Mouse (Mus musculus) MEL (cell line): Measurements from ENCODE around the gene Hps6. TPM values are rescaled to one million over a fixed set of nuclear protein-coding genes. Genes with fewer than 3 reads are reported as not detected.

Source experiments
- DNase-seq: peaks from one replicate; pipeline ENCODE4 v3.0.0; 2011; ENCODE audit warnings: low read depth, low spot score
- H3K27ac ChIP-seq: 2 replicates; pipeline ENCODE4 v1.5.1; 2012; ENCODE audit warnings: low read depth, mild to moderate bottlenecking, control low read depth, low read length, moderate library complexity; ENCODE audit not compliant: control insufficient read depth
- H3K27me3 ChIP-seq, 2 experiments: fragments of 150-350 bp in 1 of 2; sonication (generic) in 1 of 2; 2 replicates each; pipeline ENCODE4 v1.6.1; 2012; ENCODE audit warnings: low read length in 2 of 2, mild to moderate bottlenecking in 2 of 2, improper control_type of control experiment in 1 of 2, moderate library complexity in 1 of 2; ENCODE audit not compliant: insufficient read depth in 2 of 2, control insufficient read depth in 1 of 2
- H3K36me3 ChIP-seq, 2 experiments: 2 replicates each; pipeline ENCODE4 v1.6.1; 2012 to 2014; ENCODE audit warnings: low read length in 2 of 2, improper control_type of control experiment in 1 of 2, inconsistent platforms in 1 of 2, mild to moderate bottlenecking in 1 of 2; ENCODE audit not compliant: insufficient read depth in 2 of 2, control insufficient read depth in 1 of 2
- H3K4me1 ChIP-seq, 2 experiments: fragments of 150-350 bp in 1 of 2; sonication (generic) in 1 of 2; 2 replicates each; pipeline ENCODE4 v1.6.1; 2012; ENCODE audit warnings: low read length in 2 of 2, improper control_type of control experiment in 1 of 2, mild to moderate bottlenecking in 1 of 2; ENCODE audit not compliant: insufficient read depth in 2 of 2, control insufficient read depth in 1 of 2
- H3K4me3 ChIP-seq, 2 experiments: fragments of 150-350 bp in 1 of 2; sonication (generic) in 1 of 2; 2 replicates each; pipeline ENCODE4 v1.5.1; 2012; ENCODE audit warnings: low read depth in 2 of 2, low read length in 2 of 2, mild to moderate bottlenecking in 2 of 2, moderate library complexity in 2 of 2, control low read depth in 1 of 2, improper control_type of control experiment in 1 of 2; ENCODE audit not compliant: control insufficient read depth in 1 of 2, insufficient read depth in 1 of 2
- H3K79me2 ChIP-seq: 2 replicates; pipeline ENCODE4 v1.6.1; 2012; ENCODE audit warnings: mild to moderate bottlenecking, low read length, moderate library complexity; ENCODE audit not compliant: control insufficient read depth, poor library complexity, insufficient read depth
- H3K9ac ChIP-seq: 2 replicates; pipeline ENCODE4 v1.6.1; 2012; ENCODE audit warnings: low read depth, mild to moderate bottlenecking, control low read depth, low read length, moderate library complexity; ENCODE audit not compliant: control insufficient read depth, poor library complexity, severe bottlenecking
- H3K9me3 ChIP-seq: fragments of 150-350 bp; sonication (generic); replicated peaks from 2 replicates; pipeline ENCODE4 v1.6.1; 2012; ENCODE audit warnings: mild to moderate bottlenecking, low read length, improper control_type of control experiment, moderate library complexity; ENCODE audit not compliant: insufficient read depth
- BHLHE40 ChIP-seq: IDR thresholded peaks from 2 replicates; pipeline ENCODE4 v1.6.1; 2012; ENCODE audit warnings: low read depth, mild to moderate bottlenecking, inconsistent platforms, low read length, improper control_type of control experiment, borderline replicate concordance
- CHD2 ChIP-seq: IDR thresholded peaks from 2 replicates; pipeline ENCODE4 v1.6.1; 2011; ENCODE audit warnings: low read length, improper control_type of control experiment
- CTCF ChIP-seq, 3 experiments: IDR thresholded peaks in 2 of 3; conservative IDR thresholded peaks in 1 of 3; 2 replicates each; pipeline ENCODE4 v1.5.1; 2011 to 2012; ENCODE audit warnings: low read length in 3 of 3, low read depth in 2 of 3, mild to moderate bottlenecking in 2 of 3, improper control_type of control experiment in 1 of 3, inconsistent platforms in 1 of 3, mixed read lengths in 1 of 3, moderate library complexity in 1 of 3; ENCODE audit not compliant: control insufficient read depth in 1 of 3, insufficient read depth in 1 of 3, poor library complexity in 1 of 3, severe bottlenecking in 1 of 3
- E2F4 ChIP-seq: IDR thresholded peaks from 2 replicates; pipeline ENCODE4 v1.6.1; 2011; ENCODE audit warnings: low read depth, low read length, improper control_type of control experiment, borderline replicate concordance
- ELF1 ChIP-seq: IDR thresholded peaks from 2 replicates; pipeline ENCODE4 v1.6.1; 2014; ENCODE audit warnings: low read depth, mild to moderate bottlenecking, inconsistent platforms, low read length, improper control_type of control experiment, moderate library complexity
- EP300 ChIP-seq, 2 experiments: IDR thresholded peaks; 2 replicates each; pipeline ENCODE4 v1.6.1; 2011; ENCODE audit warnings: improper control_type of control experiment in 2 of 2, low read length in 2 of 2, low read depth in 1 of 2, mild to moderate bottlenecking in 1 of 2
- ETS1 ChIP-seq: IDR thresholded peaks from 2 replicates; pipeline ENCODE4 v1.6.1; 2012; ENCODE audit warnings: low read depth, mild to moderate bottlenecking, inconsistent platforms, low read length, improper control_type of control experiment, moderate library complexity
- GABPA ChIP-seq: IDR thresholded peaks from 2 replicates; pipeline ENCODE4 v1.6.1; 2012; ENCODE audit warnings: low read depth, mild to moderate bottlenecking, inconsistent platforms, low read length, improper control_type of control experiment, moderate library complexity
- GATA1 ChIP-seq: IDR thresholded peaks from 2 replicates; pipeline ENCODE4 v1.6.1; 2011; ENCODE audit warnings: low read depth, low read length, improper control_type of control experiment
- HCFC1 ChIP-seq: IDR thresholded peaks from 2 replicates; pipeline ENCODE4 v1.6.1; 2012; ENCODE audit warnings: low read depth, mild to moderate bottlenecking, inconsistent platforms, low read length, improper control_type of control experiment, moderate library complexity
- JUND ChIP-seq: IDR thresholded peaks from 2 replicates; pipeline ENCODE4 v1.6.1; 2011; ENCODE audit warnings: low read depth, mild to moderate bottlenecking, improper control_type of control experiment, low read length
- KAT2A ChIP-seq: conservative IDR thresholded peaks from 2 replicates; pipeline ENCODE4 v1.6.1; 2012; ENCODE audit warnings: low read depth, low read length, improper control_type of control experiment, inconsistent platforms
- MAX ChIP-seq: IDR thresholded peaks from 2 replicates; pipeline ENCODE4 v1.6.1; 2011; ENCODE audit warnings: low read length, improper control_type of control experiment
- MAZ ChIP-seq: IDR thresholded peaks from 2 replicates; pipeline ENCODE4 v1.6.1; 2012; ENCODE audit warnings: low read depth, mild to moderate bottlenecking, inconsistent platforms, low read length, improper control_type of control experiment
- MEF2A ChIP-seq: IDR thresholded peaks from 2 replicates; pipeline ENCODE4 v1.6.1; 2014; ENCODE audit warnings: low read depth, mild to moderate bottlenecking, inconsistent platforms, low read length, improper control_type of control experiment; ENCODE audit not compliant: poor library complexity, insufficient replicate concordance, severe bottlenecking; ENCODE audit errors: extremely low read depth
- MXI1 ChIP-seq: IDR thresholded peaks from 2 replicates; pipeline ENCODE4 v1.6.1; 2011; ENCODE audit warnings: mild to moderate bottlenecking, low read depth, low read length, improper control_type of control experiment
- MYB ChIP-seq: IDR thresholded peaks from 2 replicates; pipeline ENCODE4 v1.6.1; 2011; ENCODE audit warnings: mild to moderate bottlenecking, low read depth, low read length, improper control_type of control experiment
- MYC ChIP-seq: IDR thresholded peaks from 2 replicates; pipeline ENCODE4 v1.6.1; 2011; ENCODE audit warnings: low read depth, mild to moderate bottlenecking, low read length, improper control_type of control experiment, moderate library complexity
- NELFE ChIP-seq: IDR thresholded peaks from 2 replicates; pipeline ENCODE4 v1.6.1; 2011; ENCODE audit warnings: low read depth, low read length, improper control_type of control experiment
- NRF1 ChIP-seq: IDR thresholded peaks from 2 replicates; pipeline ENCODE4 v1.6.1; 2014; ENCODE audit warnings: low read depth, mild to moderate bottlenecking, inconsistent platforms, low read length, improper control_type of control experiment, moderate library complexity; ENCODE audit not compliant: poor library complexity, insufficient read depth, severe bottlenecking
- POLR2A ChIP-seq, 2 experiments: IDR thresholded peaks; 2 replicates each; pipeline ENCODE4 v1.6.1; 2011 to 2012; ENCODE audit warnings: low read length in 2 of 2, mild to moderate bottlenecking in 2 of 2, control low read depth in 1 of 2, improper control_type of control experiment in 1 of 2, low read depth in 1 of 2, moderate library complexity in 1 of 2; ENCODE audit not compliant: control insufficient read depth in 1 of 2, insufficient read depth in 1 of 2, poor library complexity in 1 of 2
- POLR2AphosphoS2 ChIP-seq: IDR thresholded peaks from 2 replicates; pipeline ENCODE4 v1.6.1; 2011; ENCODE audit warnings: low read length, improper control_type of control experiment
- POLR2AphosphoS5 ChIP-seq: IDR thresholded peaks from 2 replicates; pipeline ENCODE4 v1.6.1; 2012; ENCODE audit warnings: low read depth, borderline replicate concordance, mild to moderate bottlenecking, inconsistent platforms, low read length, moderate library complexity, mixed read lengths
- RCOR1 ChIP-seq: IDR thresholded peaks from 2 replicates; pipeline ENCODE4 v1.6.1; 2012; ENCODE audit warnings: low read depth, mild to moderate bottlenecking, inconsistent platforms, low read length, improper control_type of control experiment
- SIN3A ChIP-seq: IDR thresholded peaks from 2 replicates; pipeline ENCODE4 v1.6.1; 2012; ENCODE audit warnings: low read length, improper control_type of control experiment, inconsistent platforms
- TAL1 ChIP-seq: IDR thresholded peaks from 2 replicates; pipeline ENCODE4 v1.6.1; 2012; ENCODE audit warnings: mild to moderate bottlenecking, inconsistent platforms, low read length, moderate library complexity, mixed read lengths
- TBP ChIP-seq: IDR thresholded peaks from 2 replicates; pipeline ENCODE4 v1.8.0; 2011; ENCODE audit warnings: low read depth, low read length, improper control_type of control experiment
- TCF12 ChIP-seq: IDR thresholded peaks from 2 replicates; pipeline ENCODE4 v1.6.1; 2014; ENCODE audit warnings: low read depth, mild to moderate bottlenecking, inconsistent platforms, low read length, improper control_type of control experiment, moderate library complexity
- UBTF ChIP-seq: IDR thresholded peaks from 2 replicates; pipeline ENCODE4 v1.6.1; 2012; ENCODE audit warnings: low read depth, mild to moderate bottlenecking, inconsistent platforms, low read length, improper control_type of control experiment, moderate library complexity, borderline replicate concordance; ENCODE audit not compliant: insufficient read depth
- USF1 ChIP-seq: IDR thresholded peaks from 2 replicates; pipeline ENCODE4 v1.6.1; 2014; ENCODE audit warnings: low read depth, mild to moderate bottlenecking, inconsistent platforms, low read length, improper control_type of control experiment, moderate library complexity
- USF2 ChIP-seq, 2 experiments: IDR thresholded peaks; 2 replicates each; pipeline ENCODE4 v1.6.1; 2011 to 2012; ENCODE audit warnings: improper control_type of control experiment in 2 of 2, low read length in 2 of 2, borderline replicate concordance in 1 of 2, inconsistent platforms in 1 of 2, low read depth in 1 of 2, mild to moderate bottlenecking in 1 of 2; ENCODE audit not compliant: insufficient read depth in 1 of 2
- ZC3H11A ChIP-seq: IDR thresholded peaks from 2 replicates; pipeline ENCODE4 v1.6.1; 2012; ENCODE audit warnings: low read depth, mild to moderate bottlenecking, inconsistent platforms, low read length, improper control_type of control experiment
- ZMIZ1 ChIP-seq: IDR thresholded peaks from 2 replicates; pipeline ENCODE4 v1.6.1; 2012; ENCODE audit warnings: low read depth, mild to moderate bottlenecking, inconsistent platforms, low read length, improper control_type of control experiment, moderate library complexity
- ZNF384 ChIP-seq: IDR thresholded peaks from 2 replicates; pipeline ENCODE4 v1.6.1; 2012; ENCODE audit warnings: low read depth, mild to moderate bottlenecking, inconsistent platforms, low read length, improper control_type of control experiment
- polyA plus RNA-seq, 2 experiments: library from polyadenylated mRNA; stranded (reverse) in 1 of 2; unstranded in 1 of 2; fragments of >175 nt in 1 of 2; fragments of >200 nt in 1 of 2; gene quantifications; 2 replicates each; pipeline versions ENCODE4 v1.2.1 to v1.2.4; 2012; ENCODE audit warnings: low replicate concordance in 2 of 2, low read depth in 1 of 2; ENCODE audit not compliant: insufficient read length in 2 of 2, insufficient read depth in 1 of 2, missing spikeins in 1 of 2
- total RNA-seq: library from RNA; depleted of rRNA; stranded (reverse); fragments of 300-350 nt; gene quantifications from 2 replicates; pipeline ENCODE4 v1.2.3, GENCODE M21; 2012; rRNA removed

The Hps6 gene
- total RNA-seq (11.4 and 11.5 TPM in 2 replicates), polyA plus RNA-seq (10 to 100 TPM in 1 of 2 experiments, not detected in 1; 13.2 TPM)

GRCm38 (mm10) chr19:46003371-46004226, at the start of gene Hps6:
TSS of gene Hps6 (plus strand) at chr19:46003508.
- Histone ChIP-seq H3K9ac (peak within 1 kb of the TSS; percentile 87), H3K9me3 (no peaks in the 10 kb centered on the region), H3K27ac (no peak within 1 kb of the TSS; the same call in 1 of the 2 replicates), H3K36me3 (peaks cover 0 to 10% of the 10 kb centered on the region in 2 experiments; a peak in 2 of 4 replicates), H3K4me1 (peaks cover 4 to 15% of the 10 kb centered on the region in 2 experiments), H3K4me3 (peak within 1 kb of the TSS; percentile 87), H3K27me3 (no peaks in the 10 kb centered on the region), H3K79me2 (peaks cover 22% of the 10 kb centered on the region)
- DNase-seq = peak; percentile 97
- peak; percentile 89 to 95 for TF ChIP-seq POLR2A (IDR thresholded peaks at IDR 0.05; ENCODE audit: control insufficient read depth in 1 of 2, insufficient read depth in 1 of 2, low read depth in 1 of 2, low read length in 2 of 2, poor library complexity in 1 of 2)
- TF ChIP-seq POLR2AphosphoS2 = peak; percentile 75
- TF ChIP-seq NRF1 = peak; percentile 54; the same call in 1 of the 2 replicates
- no peak for TF ChIP-seq BHLHE40
- TF ChIP-seq ELF1 = peak; percentile 89
- TF ChIP-seq MXI1 = peak; percentile 75
- peak; percentile 92 for TF ChIP-seq NELFE
- no peak for TF ChIP-seq POLR2AphosphoS5
- TF ChIP-seq RCOR1 = no peak
- no peak for TF ChIP-seq USF2 (IDR thresholded peaks at IDR 0.05; ENCODE audit: borderline replicate concordance in 1 of 2, insufficient read depth in 1 of 2, low read depth in 1 of 2, low read length in 2 of 2)
- no peak for TF ChIP-seq MYB
- TF ChIP-seq ZMIZ1 = no peak
- no peak for TF ChIP-seq ZC3H11A
- no peak for TF ChIP-seq E2F4
- peak; percentile 46; the same call in 1 of the 2 replicates for TF ChIP-seq MAZ
- no peak for TF ChIP-seq TAL1
- no peak; a peak in 1 of 4 replicates for TF ChIP-seq EP300 (IDR thresholded peaks at IDR 0.05; ENCODE audit: low read depth in 1 of 2, low read length in 2 of 2)
- peak; percentile 26; the same call in 1 of the 2 replicates for TF ChIP-seq TCF12
- TF ChIP-seq SIN3A = peak; percentile 89
- 0 out of 2 replicates have a peak, but pooled peaks have one; percentile 23 for TF ChIP-seq USF1
- TF ChIP-seq MYC = no peak
- peak; percentile 30 for TF ChIP-seq MAX
- TF ChIP-seq MEF2A = no peak
- no peak; the same call in 1 of the 2 replicates for TF ChIP-seq KAT2A
- no peak for TF ChIP-seq ETS1
- TF ChIP-seq GABPA = no peak
- no peak for TF ChIP-seq GATA1
- TF ChIP-seq CTCF (IDR thresholded peaks at IDR 0.05 in 2 of 3, conservative IDR thresholded peaks at IDR 0.05 in 1 of 3; ENCODE audit: control insufficient read depth in 1 of 3, insufficient read depth in 1 of 3, low read depth in 2 of 3, low read length in 3 of 3, poor library complexity in 1 of 3, severe bottlenecking in 1 of 3) = no peak
- TF ChIP-seq TBP = peak; percentile 56
- no peak for TF ChIP-seq ZNF384
- no peak for TF ChIP-seq CHD2
- no peak for TF ChIP-seq JUND
- TF ChIP-seq HCFC1 = peak; percentile 85
- TF ChIP-seq UBTF = 0 out of 2 replicates have a peak, but pooled peaks have one; percentile 31
